Mouse (Mus musculus): Measurements from ENCODE around the gene Ucp2.

Gene Ucp2

DNA sequence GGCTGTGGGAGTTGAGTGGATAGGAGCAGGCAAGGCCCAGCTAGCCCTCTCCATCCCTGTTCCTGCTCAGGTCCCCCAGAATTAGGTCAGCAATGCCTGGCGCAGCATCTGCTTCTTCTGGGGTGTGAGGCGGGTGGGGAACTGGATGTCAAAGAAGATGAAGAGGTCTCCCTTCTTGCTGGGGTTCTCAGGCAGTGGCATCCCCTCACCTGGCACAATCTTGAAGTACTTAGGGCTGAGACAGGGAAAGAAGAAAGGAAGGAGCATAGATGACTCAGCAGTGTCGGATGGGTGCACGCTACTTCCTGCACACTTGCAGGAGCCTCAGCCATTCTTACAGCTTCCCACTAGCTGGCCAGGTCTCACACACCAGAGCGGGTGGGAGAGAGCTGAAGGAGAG lies 9.9 kb downstream of the Ucp2 start:
- DNase-seq (ENCODE audit: low spot score in 2 of 2) = no peak

GRCm38 (mm10) chr7:100504740-100505487 lies 11.8 kb downstream of the Ucp2 start:
- DNase-seq (ENCODE audit: low spot score in 2 of 2) = no peak

DNA sequence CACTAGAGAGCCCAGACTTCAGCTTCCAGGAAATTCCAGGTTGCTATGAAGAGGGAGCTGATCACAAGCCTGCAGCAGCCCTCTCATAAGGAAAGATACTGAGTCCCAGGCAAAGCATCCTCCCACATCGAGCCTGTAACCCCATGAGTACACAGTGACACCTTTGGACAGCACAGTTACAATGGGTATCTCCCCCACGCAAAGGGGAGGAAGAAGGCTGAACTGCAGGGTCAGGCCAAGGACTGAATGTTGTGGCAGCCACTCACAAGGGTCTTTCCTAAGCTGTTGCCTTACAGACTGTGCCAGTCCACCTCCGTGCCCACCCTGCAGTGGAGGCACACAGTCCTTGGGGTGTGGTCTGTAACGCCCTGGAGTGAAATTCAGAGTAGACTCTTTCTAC lies 13.4 kb downstream of the Ucp2 start:
- DNase-seq (ENCODE audit: low spot score in 2 of 2) = no peak

GRCm38 (mm10) chr7:100508670-100509069 lies 15.5 kb downstream of the Ucp2 start:
- DNase-seq (ENCODE audit: low spot score in 2 of 2) = no peak

- DNase-seq (ENCODE audit: low spot score in 2 of 2) = no peak
These were observed 18.5 kb downstream of the Ucp2 start for GRCm38 (mm10) chr7:100511602-100512001.

GRCm38 (mm10) chr7:100514573-100514972 lies 21.4 kb downstream of the Ucp2 start, which contains the start of gene Dnajb13:
TSS of gene Dnajb13 (minus strand) at chr7:100514960.
- DNase-seq (ENCODE audit: low spot score in 2 of 2) = no peak

GRCm38 (mm10) chr7:100520204-100520603 lies 27.1 kb downstream of the Ucp2 start:
- no peak for DNase-seq (ENCODE audit: low spot score in 2 of 2)

DNA sequence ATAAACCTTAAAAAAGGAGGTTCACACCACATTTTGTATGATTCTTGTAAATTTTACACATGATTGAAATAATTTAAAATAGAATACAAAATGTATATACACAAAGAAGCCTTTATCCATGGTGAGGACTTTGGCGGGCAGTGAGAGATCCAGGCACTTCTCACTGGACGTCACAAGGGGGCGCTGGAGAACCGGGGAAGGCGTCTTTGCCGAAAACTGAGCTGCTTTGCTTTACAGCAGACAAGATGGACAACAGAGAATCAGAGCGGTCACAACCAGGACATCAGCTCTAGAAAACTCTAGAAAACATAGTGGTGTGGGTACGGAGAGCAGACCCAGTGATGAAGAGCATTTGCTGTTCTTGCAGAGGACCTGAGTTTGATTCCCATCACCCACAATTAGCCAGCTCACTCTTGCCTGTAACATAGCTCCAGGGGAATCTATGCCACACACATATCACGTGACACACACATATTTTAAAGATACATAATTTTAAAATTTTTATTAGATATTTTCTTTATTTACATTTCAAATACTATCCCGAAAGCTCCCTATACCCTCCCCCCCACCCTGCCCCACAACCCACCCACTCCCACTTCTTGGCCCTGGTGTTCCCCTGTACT lies 27.6 kb downstream of the Ucp2 start:
- DNase-seq (ENCODE audit: low spot score in 2 of 2) = peak; percentile 73 to 89

GRCm38 (mm10) chr7:100522222-100522621 lies 29.1 kb downstream of the Ucp2 start:
- DNase-seq (ENCODE audit: low spot score in 2 of 2) = no peak

GRCm38 (mm10) chr7:100524669-100525068 lies 31.5 kb downstream of the Ucp2 start:
- DNase-seq (ENCODE audit: low spot score in 2 of 2) = no peak

GRCm38 (mm10) chr7:100530766-100531165 lies 37.6 kb downstream of the Ucp2 start:
- no peak for DNase-seq (ENCODE audit: low spot score in 2 of 2)

DNA sequence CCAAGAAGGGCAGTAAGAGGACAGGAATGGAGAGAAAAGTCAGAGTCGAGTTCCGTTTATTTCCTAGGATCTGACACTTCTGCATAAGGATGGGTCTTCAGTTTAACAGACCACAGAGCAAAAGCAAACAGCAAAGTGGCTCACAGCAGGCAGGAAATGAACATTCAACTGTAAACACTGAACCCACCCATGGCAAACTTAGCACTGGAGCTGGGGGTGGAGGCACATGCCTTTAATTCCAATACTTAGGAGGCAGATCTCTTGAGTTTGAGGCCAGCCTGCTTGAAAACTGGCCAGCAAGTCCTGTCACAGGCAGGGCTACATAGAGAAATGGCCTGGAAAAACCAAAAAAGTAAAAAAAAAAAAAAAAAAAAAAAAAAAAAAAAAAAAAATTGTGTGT lies 40.4 kb downstream of the Ucp2 start:
- no peak for DNase-seq (ENCODE audit: low spot score in 2 of 2)

- no peak for DNase-seq (ENCODE audit: low spot score in 2 of 2)
These were observed 41.1 kb downstream of the Ucp2 start for GRCm38 (mm10) chr7:100534216-100534615.

GRCm38 (mm10) chr7:100535831-100536230 lies 42.7 kb downstream of the Ucp2 start:
- no peak for DNase-seq (ENCODE audit: low spot score in 2 of 2)

DNA sequence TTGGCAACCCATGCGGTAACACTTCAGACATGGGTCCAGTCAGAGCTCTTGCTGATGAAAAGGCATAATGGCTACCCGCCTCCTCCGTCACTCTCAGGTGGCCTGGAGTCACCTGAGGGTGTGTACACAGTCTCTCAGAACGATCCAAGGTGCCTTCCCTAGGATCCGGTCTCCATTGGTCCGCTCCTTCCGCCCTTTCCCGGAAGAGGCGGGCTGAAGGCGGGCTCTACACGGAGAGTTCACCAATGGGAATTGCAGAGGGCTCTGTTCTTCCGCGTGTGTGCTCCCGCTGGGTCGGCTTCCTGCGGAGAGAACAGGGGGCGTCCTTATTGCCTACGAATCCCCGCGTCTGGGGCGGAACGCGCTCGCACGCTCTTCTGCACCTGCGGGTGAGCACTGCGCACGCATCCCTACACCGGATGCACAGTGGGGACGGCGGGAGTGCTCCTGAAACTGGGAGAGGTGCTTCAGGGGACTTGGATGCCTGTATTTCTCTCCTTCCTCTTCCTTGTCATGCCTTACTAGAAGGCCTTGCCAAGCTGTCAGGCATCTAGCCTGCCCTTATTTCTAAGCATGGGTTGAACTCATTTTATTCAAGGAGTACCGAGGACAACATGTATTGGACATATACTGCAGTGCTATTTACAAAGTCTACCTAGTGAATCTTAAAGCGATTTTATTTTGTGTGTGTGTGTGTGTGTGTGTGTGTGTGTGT lies 43.8 kb downstream of the Ucp2 start, which contains the start of gene Coa4:
Coa4 (plus strand) TSS at position 268 of the 715 bp plus-strand sequence.
- DNase-seq (ENCODE audit: low spot score in 2 of 2) = peak; percentile 78 to 79

DNA sequence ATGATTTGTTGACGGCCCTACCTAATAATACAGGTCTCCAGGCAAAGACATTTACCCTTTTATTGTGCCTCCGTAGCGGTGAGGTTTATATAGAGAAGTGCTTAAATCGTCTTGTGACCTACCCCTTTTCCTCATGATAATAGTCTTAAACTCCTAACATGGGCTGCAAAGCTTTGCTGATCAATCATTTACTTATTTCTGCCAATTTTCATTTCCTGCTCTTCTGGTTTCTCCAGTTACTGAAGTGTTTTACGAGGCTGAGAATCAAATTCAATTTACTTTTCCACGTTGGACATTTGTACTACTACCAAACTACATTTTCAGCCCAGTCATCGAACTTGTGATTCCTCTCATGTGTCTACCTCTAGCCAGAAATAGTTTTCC lies 44.4 kb downstream of the Ucp2 start:
- DNase-seq (ENCODE audit: low spot score in 2 of 2) = no peak

- DNase-seq (ENCODE audit: low spot score in 2 of 2) = no peak
These were observed 46.4 kb downstream of the Ucp2 start for GRCm38 (mm10) chr7:100539516-100539915.

GRCm38 (mm10) chr7:100544437-100544836 lies 51.3 kb downstream of the Ucp2 start:
- no peak for DNase-seq (ENCODE audit: low spot score in 2 of 2)

GRCm38 (mm10) chr7:100547631-100548030 lies 54.5 kb downstream of the Ucp2 start:
- DNase-seq (ENCODE audit: low spot score in 2 of 2) = no peak

DNA sequence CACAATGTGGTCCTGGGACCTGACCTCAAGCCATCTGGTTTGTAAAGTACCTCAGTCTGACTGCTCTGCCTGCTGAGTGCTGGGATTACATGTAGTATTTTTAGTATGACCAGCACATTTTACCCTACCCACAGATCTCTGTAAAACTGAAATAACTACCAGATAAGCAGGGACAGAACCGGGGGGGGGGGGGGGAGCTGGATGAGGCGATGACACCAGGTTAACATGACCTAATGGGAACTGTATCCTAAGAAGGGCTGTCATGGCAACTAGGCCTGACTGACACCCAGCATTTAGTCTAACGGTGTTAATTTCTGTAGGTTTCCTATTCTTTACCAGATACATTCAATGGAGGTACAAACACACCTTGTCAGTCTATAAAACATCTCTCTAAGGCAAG lies 56.7 kb downstream of the Ucp2 start:
- no peak for DNase-seq (ENCODE audit: low spot score in 2 of 2)

- peak in 1 of 2 experiments; percentile 21 for DNase-seq (ENCODE audit: low spot score in 2 of 2)
These were observed 57.3 kb downstream of the Ucp2 start for GRCm38 (mm10) chr7:100550338-100551007.

Data from urinary bladder, postnatal 4 days (tissue).